Mouse (Mus musculus): ENCODE data around the gene Rbmxl2.

Gene Rbmxl2

DNA sequence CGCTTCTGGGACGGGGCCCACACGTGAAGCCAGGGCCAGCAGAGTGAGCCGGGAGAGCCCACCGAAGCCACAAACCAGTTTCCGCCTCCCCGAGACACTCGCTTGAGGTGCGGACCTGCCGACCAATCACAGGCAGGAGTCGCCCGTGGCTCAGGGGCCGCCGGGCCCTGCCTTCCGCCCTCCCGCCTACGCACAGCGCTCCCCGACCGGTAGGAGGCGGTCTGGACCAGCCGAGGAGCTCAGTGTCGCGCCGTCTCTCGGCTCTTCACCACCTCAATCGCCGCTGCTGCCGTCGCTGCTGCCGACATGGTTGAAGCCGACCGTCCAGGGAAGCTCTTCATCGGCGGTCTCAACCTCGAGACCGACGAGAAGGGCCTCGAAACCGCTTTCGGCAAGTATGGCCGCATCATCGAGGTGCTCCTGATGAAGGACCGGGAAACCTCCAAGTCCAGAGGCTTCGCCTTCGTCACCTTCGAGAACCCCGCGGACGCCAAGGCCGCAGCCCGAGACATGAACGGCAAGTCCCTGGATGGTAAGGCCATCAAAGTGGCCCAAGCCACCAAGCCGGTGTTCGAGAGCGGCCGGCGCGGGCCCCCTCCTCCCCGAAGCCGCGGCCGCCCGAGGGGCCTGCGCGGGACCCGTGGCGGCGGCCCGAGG is at the start of gene Rbmxl2:
Gene Rbmxl2 (plus strand): TSS at position 242 of the 657 bp plus-strand sequence.
- in situ Hi-C loops (cut with MboI, MseI): loop anchor here (25.0 kb wide), 1 partner anchor 578 kb away; no protein-coding TSS in a partner anchor

DNA sequence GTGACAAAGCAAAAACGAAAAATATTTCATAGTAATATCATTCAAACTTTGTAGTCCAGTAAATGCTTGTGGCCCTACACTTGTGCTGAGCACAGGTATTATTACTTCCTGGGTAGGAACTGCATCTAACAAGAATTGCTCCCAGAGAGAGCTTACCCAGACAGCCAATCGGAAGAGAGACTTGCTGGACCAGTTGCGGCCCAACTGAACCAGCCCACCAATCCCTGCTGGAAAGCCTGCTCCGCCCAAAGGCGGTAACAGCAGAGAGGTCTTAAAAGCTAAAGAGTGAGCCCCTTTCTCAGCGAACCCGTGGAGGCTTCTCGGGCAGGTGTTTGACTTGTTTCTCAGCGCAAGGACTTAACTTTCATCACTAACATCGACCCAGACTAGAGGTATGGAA is 42.6 kb upstream of the Rbmxl2 start, which contains the start of gene Nlrp14:
Gene Nlrp14 (plus strand): TSS at position 301 of the 400 bp plus-strand sequence.
- in situ Hi-C loops (cut with MboI, MseI): no loop called here

DNA sequence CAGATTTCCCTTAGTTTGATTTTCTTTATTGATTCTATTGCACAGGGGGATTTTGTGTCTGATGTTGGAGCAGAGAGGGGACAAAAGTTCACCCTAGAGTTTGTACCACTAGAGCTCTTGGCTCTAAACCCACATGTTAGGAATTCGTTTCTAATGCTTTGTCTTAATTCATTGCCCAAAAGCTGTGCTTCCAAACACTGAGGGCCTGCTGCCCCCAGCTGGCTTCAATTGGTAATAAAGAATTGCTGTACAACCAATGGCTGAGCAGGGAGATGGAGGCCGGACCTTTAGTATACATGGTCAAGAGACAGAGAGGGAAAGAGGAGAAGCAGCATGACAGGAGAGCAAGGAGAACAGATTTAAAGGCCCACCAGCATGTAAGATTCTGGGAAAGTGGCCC is 28.8 kb upstream of the Rbmxl2 start:
- in situ Hi-C loops (cut with MboI, MseI): loop anchor here (25.0 kb wide), 1 partner anchor 793 kb away; no protein-coding TSS in a partner anchor

DNA sequence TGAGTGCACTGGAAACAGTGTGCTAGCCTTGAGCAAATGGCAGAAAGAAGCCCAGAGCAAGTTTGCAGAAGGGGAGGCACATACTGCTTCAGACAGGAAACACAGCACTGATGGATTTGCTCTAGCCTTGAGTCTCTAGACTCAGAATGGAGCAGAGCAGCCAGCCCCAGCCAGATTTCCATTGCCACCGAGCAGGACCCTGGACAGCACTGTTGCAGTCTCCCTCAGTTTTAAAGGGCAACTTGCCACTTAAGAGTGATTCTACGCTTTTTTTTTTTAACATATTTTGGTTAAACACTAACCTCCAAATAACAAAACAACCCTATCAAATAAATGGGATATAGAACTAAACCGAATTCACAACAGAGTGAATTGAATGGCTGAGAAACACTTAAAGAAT is 7.4 kb upstream of the Rbmxl2 start:
- in situ Hi-C loops (cut with MboI, MseI): loop anchor here (25.0 kb wide), 1 partner anchor 585 kb away; no protein-coding TSS in a partner anchor

DNA sequence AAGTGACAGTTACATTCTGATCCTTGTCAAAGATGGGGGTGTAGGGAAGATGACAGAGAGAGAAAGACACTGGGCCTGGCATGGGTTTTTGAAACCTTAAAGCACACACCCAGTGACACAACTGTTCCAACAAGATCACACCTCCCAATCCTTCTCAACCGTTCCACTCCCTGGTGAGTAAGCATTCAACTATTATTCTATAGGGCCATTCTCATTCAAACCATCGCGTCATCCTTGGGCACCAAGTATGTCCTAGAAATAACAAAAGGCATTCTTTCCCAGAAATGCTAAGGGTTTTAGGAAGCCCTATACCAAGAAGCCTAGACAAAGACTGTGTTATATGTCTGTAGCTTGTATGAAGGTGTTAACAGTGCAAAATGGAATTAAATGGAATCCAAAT is 1.4 kb upstream of the Rbmxl2 start:
- in situ Hi-C loops (cut with MboI, MseI): loop anchor here (25.0 kb wide), 1 partner anchor 579 kb away; no protein-coding TSS in a partner anchor

DNA sequence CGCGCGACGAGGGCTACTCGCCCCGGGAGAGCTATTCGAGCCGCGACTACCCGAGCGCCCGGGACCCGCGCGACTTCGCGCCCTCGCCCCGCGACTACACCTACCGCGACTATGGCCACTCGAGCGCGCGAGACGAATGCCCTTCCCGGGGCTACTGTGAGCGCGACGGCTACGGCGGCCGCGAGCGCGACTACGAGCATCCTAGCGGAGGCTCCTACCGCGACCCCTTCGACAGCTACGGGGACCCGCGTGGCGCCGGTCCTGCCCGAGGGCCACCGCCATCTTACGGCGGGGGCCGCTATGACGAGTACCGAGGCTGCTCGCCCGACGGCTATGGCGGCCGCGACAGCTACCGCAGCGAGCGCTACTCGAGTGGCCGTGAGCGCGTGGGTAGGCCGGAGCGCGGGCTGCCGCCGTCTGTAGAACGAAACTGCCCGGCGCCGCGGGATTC is 906 bp downstream of the Rbmxl2 start:
- in situ Hi-C loops (cut with MboI, MseI): loop anchor here (25.0 kb wide), 1 partner anchor 577 kb away; no protein-coding TSS in a partner anchor

DNA sequence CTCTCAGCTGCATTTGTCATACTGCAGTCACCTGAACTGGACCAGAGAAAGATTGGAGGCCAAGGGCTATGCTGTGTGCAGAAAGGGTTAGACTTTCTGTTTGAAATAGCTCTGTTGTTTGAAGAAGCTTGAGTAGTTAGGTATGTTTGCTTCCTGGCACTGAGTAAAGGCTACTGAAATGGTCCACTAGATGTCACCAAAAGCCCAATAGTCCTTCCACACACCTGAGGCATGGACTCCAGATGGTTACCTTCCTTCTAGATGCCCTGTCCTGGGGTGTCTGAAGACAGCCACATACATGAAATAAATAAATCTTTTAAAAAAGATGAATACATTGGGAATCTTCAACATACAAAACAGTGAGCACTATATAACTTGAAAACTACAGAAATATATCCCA is 6.5 kb downstream of the Rbmxl2 start:
- in situ Hi-C loops (cut with MboI, MseI): loop anchor here (25.0 kb wide), 1 partner anchor 572 kb away; no protein-coding TSS in a partner anchor

DNA sequence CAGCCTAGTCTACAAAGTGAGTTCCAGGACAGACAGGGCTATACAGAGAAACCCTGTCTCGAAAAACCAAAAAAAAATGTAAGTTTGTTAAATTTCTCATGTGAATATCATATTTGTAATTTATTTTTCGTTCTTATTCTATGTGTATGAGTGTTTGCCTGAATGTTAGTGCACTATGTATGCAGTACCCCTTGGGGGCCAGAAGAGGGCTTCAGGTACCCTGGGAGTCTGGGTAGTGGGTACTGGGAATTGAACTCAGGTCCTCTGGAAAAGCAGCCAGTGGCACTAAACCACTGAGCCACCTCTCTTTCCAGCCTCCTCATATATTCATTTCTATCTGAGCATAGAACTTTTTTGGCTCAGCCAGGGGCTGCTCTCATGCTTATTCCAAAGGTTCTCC is 7.6 kb downstream of the Rbmxl2 start:
- in situ Hi-C loops (cut with MboI, MseI): loop anchor here (25.0 kb wide), 1 partner anchor 570 kb away; no protein-coding TSS in a partner anchor

DNA sequence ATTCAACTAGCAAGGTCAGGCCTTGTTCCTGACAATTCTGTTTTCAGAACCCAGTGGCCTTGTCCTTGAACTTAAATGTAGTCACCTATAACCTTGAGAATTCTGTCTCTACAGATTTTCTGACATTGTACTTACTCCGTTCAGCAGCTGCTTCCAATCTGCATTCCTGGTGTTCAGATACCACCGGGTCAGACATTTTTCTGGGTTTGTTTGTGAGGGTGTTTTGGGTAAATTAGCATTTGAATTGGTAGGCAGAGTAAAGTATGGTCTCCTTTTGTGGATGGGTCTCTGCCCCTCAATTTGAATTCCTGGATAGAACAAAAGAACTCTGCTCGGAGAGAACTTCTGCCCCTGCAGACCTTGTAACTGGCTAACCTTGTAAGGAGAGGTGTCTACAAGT is 27.6 kb downstream of the Rbmxl2 start:
- in situ Hi-C loops (cut with MboI, MseI): no loop called here

DNA sequence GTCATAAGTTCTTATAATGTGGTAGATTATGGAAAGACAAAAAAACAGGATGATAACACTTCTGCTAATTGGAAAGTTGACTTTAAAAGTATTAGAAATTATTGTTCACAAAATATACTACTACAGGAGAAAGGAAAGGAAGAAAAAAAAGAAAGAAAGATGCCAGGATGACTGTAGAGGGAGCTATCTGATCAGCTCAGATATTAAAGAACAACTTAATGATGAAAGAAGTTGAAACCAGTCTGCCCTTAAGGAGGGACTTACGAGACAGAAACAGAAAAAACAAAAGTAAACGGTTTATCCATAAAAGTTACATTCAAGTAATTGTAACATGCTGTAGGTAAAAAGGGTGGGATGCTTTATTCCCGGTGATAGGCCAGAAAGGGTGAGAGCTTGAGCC is 28.3 kb downstream of the Rbmxl2 start:
- in situ Hi-C loops (cut with MboI, MseI): no loop called here

DNA sequence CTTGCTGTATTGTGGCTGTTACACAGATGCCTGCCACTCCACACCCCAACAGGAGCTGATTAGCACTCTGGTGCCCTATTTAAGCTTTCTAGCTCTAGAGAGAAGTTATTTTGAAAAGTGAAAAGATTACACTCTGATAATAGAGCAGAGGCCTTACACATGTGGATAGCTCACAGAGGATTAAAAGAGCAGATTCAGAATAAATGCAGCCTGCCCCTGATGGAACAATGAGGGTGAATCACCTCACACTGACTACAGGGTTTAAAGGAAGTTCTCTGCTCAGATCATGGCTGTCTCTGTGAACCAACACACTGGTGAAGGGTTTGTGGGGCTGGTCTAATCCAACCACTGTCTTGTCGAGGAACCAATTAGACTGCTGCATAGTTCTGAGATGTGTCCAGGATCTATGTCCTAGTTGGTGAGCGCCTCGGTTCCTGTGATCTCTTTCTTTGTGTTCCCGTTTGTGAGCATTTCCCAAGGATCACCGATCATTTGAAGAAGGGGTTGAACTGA is 32.2 kb downstream of the Rbmxl2 start:
- in situ Hi-C loops (cut with MboI, MseI): no loop called here

DNA sequence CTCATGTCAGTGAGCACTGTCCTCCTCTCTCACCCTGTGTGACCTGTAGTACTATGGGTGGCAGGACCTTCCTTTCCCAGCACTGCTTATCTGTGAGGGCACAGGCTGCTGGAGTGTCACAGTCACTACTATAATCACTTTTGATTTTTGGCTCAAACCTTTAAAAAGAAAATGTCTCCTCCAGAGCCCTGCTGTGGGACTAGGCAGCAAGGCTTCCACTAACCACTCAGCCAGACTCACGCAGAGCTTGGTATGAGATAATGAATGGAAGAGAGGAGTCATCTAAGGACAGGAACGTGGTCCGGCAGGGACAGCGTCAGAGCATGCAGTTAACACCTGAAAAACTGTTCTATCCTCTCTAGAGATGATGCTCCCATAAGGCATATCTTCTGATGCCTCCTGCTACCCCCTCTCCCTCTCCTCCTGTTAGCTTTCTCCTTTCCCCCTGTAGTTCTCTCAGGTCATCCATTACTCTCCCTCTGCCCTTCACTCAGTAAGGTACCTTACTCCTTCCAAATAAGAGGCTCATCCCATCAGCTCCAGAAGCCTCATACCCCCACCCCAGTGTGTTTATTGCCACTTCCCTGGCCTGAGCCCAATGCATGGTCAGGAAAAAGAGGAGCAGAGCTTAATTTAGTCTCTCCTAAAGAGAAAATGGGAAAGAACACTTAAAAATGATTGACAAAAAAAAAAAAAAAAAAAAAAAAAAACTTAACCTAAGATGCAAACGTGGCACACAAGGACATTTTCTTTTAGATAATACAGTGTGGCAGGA is 41.2 kb downstream of the Rbmxl2 start:
- in situ Hi-C loops (cut with MboI, MseI): no loop called here

DNA sequence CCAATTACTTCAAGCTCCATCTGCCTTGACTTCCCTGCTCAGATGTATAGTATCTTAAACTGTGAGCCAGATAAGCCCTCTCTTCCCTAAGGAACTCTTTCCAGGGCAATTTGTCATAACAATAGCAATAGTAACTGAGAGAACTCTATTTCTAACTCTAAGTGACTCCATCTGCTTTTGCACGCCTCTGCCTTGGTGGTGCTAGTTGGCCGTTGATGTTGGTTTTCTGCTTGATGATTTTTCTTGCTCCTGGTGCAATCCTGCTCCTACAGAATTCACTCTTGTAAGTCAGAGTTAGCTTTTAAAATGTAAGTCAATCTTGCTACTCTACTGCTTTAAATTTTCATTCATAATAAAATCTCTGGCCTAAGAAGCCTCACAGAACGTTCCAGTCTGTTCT is 44.1 kb downstream of the Rbmxl2 start:
- in situ Hi-C loops (cut with MboI, MseI): no loop called here

DNA sequence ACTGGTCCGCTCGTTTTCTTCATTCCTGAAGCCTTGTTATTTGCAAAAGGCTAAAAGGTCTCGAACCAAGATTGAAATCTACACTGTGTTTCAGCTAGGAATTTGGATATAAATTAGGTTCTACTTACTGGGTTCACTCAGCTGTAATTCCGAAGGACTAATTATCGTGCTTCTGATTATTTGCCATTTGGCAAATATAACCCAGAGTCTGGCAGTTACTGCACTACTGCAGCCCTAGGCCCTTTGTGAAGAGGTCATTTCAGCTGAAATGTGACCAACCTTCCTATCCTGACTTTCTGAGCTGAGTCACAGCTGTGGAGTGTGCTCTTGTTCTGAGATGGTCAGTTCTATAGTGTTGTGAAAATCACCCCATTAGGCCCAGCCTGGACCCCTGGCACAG is 50.7 kb downstream of the Rbmxl2 start:
- in situ Hi-C loops (cut with MboI, MseI): no loop called here

Data from T-helper 1 cell (primary cell).